8 mouse cellular contexts compared by ENCODE assay signal in genomic region chr4:125132394-125132793, GRCm38 (mm10). TPM values are rescaled to one million over a fixed set of nuclear protein-coding genes. Genes with fewer than 3 reads are reported as not detected.
DNase-seq lines count a peak whose midpoint lies in the region; ATAC-seq and TF ChIP-seq lines count a peak whose summit lies in the region.

No protein-coding gene starts in this region.

- WGBS in hindbrain, embryonic 11.5 days = 16% methylated on average over 5 of the region's 5 CpGs
- WGBS in hindbrain, embryonic 12.5 days = 17% methylated on average over 5 of the region's 5 CpGs
- 20% methylated on average over 5 of the region's 5 CpGs for WGBS in limb, embryonic 14.5 days

- no peaks in the 10 kb centered on the region for H3K36me3 ChIP-seq in hindbrain, embryonic 11.5 days (ENCODE audit: control insufficient read depth, insufficient read depth, low read length)
- no peaks in the 10 kb centered on the region for H3K36me3 ChIP-seq in hindbrain, embryonic 12.5 days
- H3K36me3 ChIP-seq in limb, embryonic 14.5 days (ENCODE audit: control insufficient read depth, insufficient read depth, low read length) = no peaks in the 10 kb centered on the region

- no peak overlapping the region for H3K4me2 ChIP-seq in hindbrain, embryonic 11.5 days (replicated peaks; ENCODE audit: low read depth, low read length)
- no peak overlapping the region for H3K4me2 ChIP-seq in hindbrain, embryonic 12.5 days (replicated peaks)
- no peak overlapping the region for H3K4me2 ChIP-seq in limb, embryonic 14.5 days (replicated peaks; ENCODE audit: low read depth, low read length, severe bottlenecking)

- peak; percentile 78 for DNase-seq in hindbrain, embryonic 11.5 days (ENCODE audit: low spot score)
- DNase-seq in B cell, adult 2 months = peak; percentile 88 to 89
- DNase-seq in MN1 (ENCODE audit: low spot score) = peak; percentile 52
- peak; percentile 81 for DNase-seq in embryo, embryonic 10.5 days (ENCODE audit: low spot score)
- peak; percentile 42 for DNase-seq in limb, embryonic 14.5 days (ENCODE audit: low spot score)
- peak; percentile 75 for DNase-seq in retina, postnatal 1 day
- DNase-seq in ovary, adult 18-20 months (ENCODE audit: low spot score) = no peak

- no peaks in the 10 kb centered on the region for H3K9me3 ChIP-seq in hindbrain, embryonic 11.5 days (ENCODE audit: control insufficient read depth, low read length)
- H3K9me3 ChIP-seq in hindbrain, embryonic 12.5 days (replicated peaks) = no peaks in the 10 kb centered on the region
- H3K9me3 ChIP-seq in limb, embryonic 14.5 days (ENCODE audit: control insufficient read depth, low read length) = no peaks in the 10 kb centered on the region

- no peaks in the 10 kb centered on the region for H3K4me1 ChIP-seq in hindbrain, embryonic 11.5 days (replicated peaks; ENCODE audit: control insufficient read depth, insufficient read depth, low read length)
- H3K4me1 ChIP-seq in hindbrain, embryonic 12.5 days = peaks cover 1% of the 10 kb centered on the region
- peaks cover 4% of the 10 kb centered on the region; the same call in 1 of the 2 replicates for H3K4me1 ChIP-seq in limb, embryonic 14.5 days (ENCODE audit: control insufficient read depth, insufficient read depth, low read length)

- ATAC-seq in hindbrain, embryonic 11.5 days (ENCODE audit: low FRiP score) = no peak
- ATAC-seq in hindbrain, embryonic 12.5 days (ENCODE audit: low FRiP score) = no peak
- no peak for ATAC-seq in limb, embryonic 14.5 days (ENCODE audit: low FRiP score, low read depth)

- no peak overlapping the region for H3K27ac ChIP-seq in hindbrain, embryonic 11.5 days (ENCODE audit: low read depth, low read length)
- no peak overlapping the region for H3K27ac ChIP-seq in hindbrain, embryonic 12.5 days
- H3K27ac ChIP-seq in limb, embryonic 14.5 days (replicated peaks; ENCODE audit: low read depth, low read length) = no peak overlapping the region

- TF ChIP-seq POLR2A in limb, embryonic 14.5 days (IDR thresholded peaks at IDR 0.05; ENCODE audit: borderline replicate concordance, extremely low read depth, insufficient read depth, insufficient read length) = no peak

- peaks cover 6% of the 10 kb centered on the region; the same call in 1 of the 2 replicates for H3K27me3 ChIP-seq in hindbrain, embryonic 11.5 days (ENCODE audit: control insufficient read depth, insufficient read depth, low read length)
- peaks cover 15% of the 10 kb centered on the region; the same call in 1 of the 2 replicates for H3K27me3 ChIP-seq in hindbrain, embryonic 12.5 days
- H3K27me3 ChIP-seq in limb, embryonic 14.5 days (ENCODE audit: control insufficient read depth, insufficient read depth, low read length) = peaks cover 12% of the 10 kb centered on the region; the same call in 1 of the 2 replicates

- no peak overlapping the region for H3K4me3 ChIP-seq in hindbrain, embryonic 11.5 days (ENCODE audit: low read depth, low read length)
- H3K4me3 ChIP-seq in hindbrain, embryonic 12.5 days = no peak overlapping the region
- no peak overlapping the region for H3K4me3 ChIP-seq in limb, embryonic 14.5 days (replicated peaks; ENCODE audit: low read length)

- no peak overlapping the region for H3K9ac ChIP-seq in hindbrain, embryonic 11.5 days (ENCODE audit: low read depth, low read length)
- H3K9ac ChIP-seq in hindbrain, embryonic 12.5 days = no peak overlapping the region
- no peak overlapping the region for H3K9ac ChIP-seq in limb, embryonic 14.5 days (ENCODE audit: low read depth, low read length, severe bottlenecking)

RNA-seq across cellular contexts. Expression of gene Zc3h12a, which starts 4.8 kb away (rescaled TPM):
- 0.29 and 0.78 TPM in 2 replicates for polyA plus RNA-seq in hindbrain, embryonic 11.5 days (2014; fragmentation: Nextera tagmentation; extraction: Ambion mirVana)
- polyA plus RNA-seq in hindbrain, embryonic 12.5 days (2016; fragmentation: Nextera tagmentation; extraction: Ambion mirVana) = 0.40 and 0.50 TPM in 2 replicates
- polyA plus RNA-seq in limb, embryonic 14.5 days (2012; rRNA removed) = 3.0 and 3.2 TPM in 2 replicates
- 1.4 and 1.7 TPM in 2 replicates for polyA plus RNA-seq in limb, embryonic 14.5 days (2014; fragmentation: Nextera tagmentation; extraction: Ambion mirVana)

RNA-seq across cellular contexts. Expression of gene Meaf6, which starts 47.5 kb away (rescaled TPM):
- polyA plus RNA-seq in hindbrain, embryonic 11.5 days (2014; fragmentation: Nextera tagmentation; extraction: Ambion mirVana) = 122 and 131 TPM in 2 replicates
- polyA plus RNA-seq in hindbrain, embryonic 12.5 days (2016; fragmentation: Nextera tagmentation; extraction: Ambion mirVana) = 118 and 130 TPM in 2 replicates
- 71.7 and 74.5 TPM in 2 replicates for polyA plus RNA-seq in limb, embryonic 14.5 days (2012; rRNA removed)
- 60.1 and 64.3 TPM in 2 replicates for polyA plus RNA-seq in limb, embryonic 14.5 days (2014; fragmentation: Nextera tagmentation; extraction: Ambion mirVana)
